Mouse (Mus musculus) lung, postnatal 0 days (tissue): ENCODE measurements around the gene Cyp2j13.

Experiments used
- CTCF ChIP-seq: IDR thresholded peaks from 2 replicates; pipeline ENCODE4 v1.5.1; 2016; ENCODE audit warnings: antibody characterized with exemption, mild to moderate bottlenecking
- EP300 ChIP-seq: IDR thresholded peaks from 2 replicates; pipeline ENCODE4 v1.6.1; 2016; ENCODE audit warnings: antibody characterized with exemption, mild to moderate bottlenecking, control low read depth

DNA sequence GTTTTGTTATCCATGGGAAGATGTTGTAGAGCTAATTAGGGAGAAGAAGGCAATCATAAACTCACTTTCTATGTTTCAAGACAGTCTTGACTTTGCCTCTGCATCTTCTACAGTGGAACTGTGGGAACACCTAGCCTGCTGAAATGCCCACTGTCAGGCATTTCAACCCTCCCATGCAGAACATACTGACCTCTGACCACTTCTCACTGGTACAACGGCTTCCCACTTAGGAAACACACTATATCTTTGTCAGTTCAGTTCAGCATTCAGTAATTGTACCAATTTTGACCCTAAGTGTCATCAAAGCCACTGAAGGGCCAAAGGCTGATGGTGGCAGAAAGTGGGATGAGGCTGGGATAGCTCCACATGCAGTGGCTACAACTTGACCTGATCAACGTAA, 15.3 kb downstream of the Cyp2j13 start:
- TF ChIP-seq CTCF (no peak), EP300 (no peak)
